Mouse (Mus musculus): ENCODE measurements around the gene Pcolce. TPM values are rescaled to one million over a fixed set of nuclear protein-coding genes. Genes with fewer than 3 reads are reported as not detected.
"Not testable (repeated sequence)": the region's sequence is repeated elsewhere in the genome, so short reads cannot be mapped to it uniquely, and the experiment has no call there.

Gene Pcolce
- total RNA-seq, 2 experiments from 2014 or later = 6.9 to 13.6 TPM

DNA sequence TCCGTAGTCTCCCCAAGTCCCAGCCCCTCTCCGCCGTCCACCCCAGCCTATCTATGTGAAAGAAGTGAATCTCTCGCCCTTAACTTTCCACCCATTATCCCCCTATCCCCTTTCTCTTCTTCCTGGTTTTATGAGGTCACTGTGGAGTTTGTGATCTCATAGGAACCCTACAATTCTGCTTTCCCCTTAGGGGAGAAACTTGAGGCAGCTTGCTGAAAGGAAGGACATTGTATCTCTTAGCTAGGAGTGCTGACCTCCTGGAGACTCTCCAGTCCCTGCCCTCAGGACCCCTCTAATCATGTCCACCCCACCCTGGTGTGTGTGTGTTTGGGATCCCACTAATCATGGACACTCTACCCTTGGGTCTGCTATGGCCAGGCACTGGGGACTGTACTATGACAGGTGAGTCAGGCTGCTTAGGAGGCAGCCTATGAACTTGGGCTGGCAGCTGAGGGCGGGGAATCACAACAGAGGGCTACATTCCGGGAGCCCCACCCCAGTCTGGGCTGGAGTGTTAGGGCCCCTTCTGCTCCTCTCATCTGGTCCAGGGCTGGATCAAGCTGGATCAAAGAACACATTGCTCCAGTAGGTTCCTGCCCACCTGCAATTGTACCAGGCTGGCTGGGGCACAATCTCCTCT, 16.4 kb upstream of the Pcolce start:
- DNase-seq (ENCODE audit: low spot score in 2 of 2) = no peak

GRCm38 (mm10) chr5:137629306-137629721, 15.7 kb upstream of the Pcolce start:
- no peak for DNase-seq (ENCODE audit: low spot score in 2 of 2)

DNA sequence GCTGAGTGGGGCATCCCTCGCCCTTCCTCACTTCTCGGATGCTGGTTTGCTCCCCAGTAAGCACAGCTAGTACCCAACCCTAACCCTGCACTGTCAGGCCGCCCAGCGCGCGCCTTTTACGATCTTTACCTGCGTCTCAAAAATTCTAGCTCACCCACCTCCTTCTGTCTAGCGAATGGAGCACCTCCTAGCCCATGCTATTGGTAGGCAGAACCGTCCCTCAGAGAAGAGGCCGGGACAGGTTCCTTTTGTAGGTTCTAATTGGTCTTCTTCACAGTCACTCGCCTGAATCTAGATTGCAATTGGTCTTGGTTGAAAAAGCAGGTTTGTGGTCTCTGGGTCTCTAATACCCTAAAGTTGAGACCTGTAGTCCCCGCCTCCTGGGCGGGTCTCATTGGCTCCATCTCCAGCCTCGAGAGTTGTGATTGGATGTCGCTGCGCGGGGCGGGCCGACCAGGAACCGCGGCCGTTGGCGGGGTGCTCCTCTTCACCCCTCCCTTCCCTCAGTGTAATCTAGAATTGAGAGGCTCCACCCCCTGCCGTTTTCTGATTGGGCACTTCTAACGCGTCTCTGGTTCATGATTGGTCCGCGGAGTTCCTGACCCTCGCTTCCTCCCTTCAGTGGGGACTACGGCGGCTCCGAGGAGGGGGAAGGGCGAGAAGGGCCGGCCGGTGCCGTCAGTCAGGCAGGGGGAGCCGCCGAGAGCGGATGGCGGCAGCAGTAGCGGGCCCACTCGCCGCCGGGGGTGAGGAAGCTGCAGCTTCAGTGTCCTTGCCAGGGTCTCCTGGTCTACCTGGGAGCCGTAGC, 15.1 kb upstream of the Pcolce start, which contains the start of the genes Fbxo24, Lrch4 and Gm20605:
TSS of gene Fbxo24 (minus strand) at position 505 of the 808 bp plus-strand sequence.
TSS of gene Lrch4 (plus strand) at position 624 of the 808 bp plus-strand sequence.
TSS of gene Gm20605 (plus strand) at position 678 of the 808 bp plus-strand sequence.
- peak; percentile 96 to 100 for DNase-seq (ENCODE audit: low spot score in 2 of 2)

GRCm38 (mm10) chr5:137627991-137628390, 14.4 kb upstream of the Pcolce start:
- no peak for DNase-seq (ENCODE audit: low spot score in 2 of 2)

GRCm38 (mm10) chr5:137623937-137624530, 10.4 kb upstream of the Pcolce start:
- DNase-seq (ENCODE audit: low spot score in 2 of 2) = no peak

- DNase-seq (ENCODE audit: low spot score in 2 of 2) = no peak
These were observed 1.8 kb upstream of the Pcolce start for GRCm38 (mm10) chr5:137615347-137615746.

DNA sequence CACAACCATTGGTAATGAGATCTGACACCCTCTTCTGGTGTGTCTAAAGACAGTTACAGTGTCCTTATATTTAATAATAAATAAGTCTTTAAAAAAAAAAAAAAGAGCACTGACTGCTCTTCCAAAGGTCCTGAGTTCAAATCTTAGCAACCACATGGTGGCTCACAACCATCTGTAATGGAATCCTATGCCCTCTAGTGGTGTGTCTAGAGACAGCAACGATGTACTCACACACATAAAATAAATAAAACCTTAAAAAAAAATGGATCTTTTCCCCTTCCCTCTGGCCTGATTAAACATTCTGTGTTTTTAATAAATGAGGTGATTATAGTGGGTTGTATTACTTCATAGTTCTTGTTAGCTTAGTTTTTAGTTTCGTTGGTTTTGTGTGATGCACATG, 1.3 kb upstream of the Pcolce start:
- DNase-seq (ENCODE audit: low spot score in 2 of 2) = not testable (repeated sequence)

DNA sequence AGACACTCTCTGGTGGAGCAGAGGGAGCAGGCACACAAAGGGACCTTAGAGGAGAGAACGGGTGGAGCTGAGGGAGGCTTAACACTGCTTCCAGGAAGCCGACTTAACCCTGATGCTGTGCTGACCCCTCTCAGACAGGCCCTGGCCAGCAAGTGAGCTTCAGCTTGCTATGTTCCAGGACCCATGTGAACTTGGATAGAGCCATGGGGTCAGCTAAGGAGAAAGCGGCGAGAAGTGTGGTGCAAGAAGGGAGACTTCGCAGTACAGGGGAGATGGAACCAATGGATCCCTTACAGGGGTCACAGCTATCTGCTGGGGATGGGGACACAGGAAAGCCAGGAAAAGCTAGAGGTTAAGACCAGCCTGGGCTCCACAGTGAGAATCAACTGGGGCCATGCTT, 508 bp downstream of the Pcolce start:
- no peak for DNase-seq (ENCODE audit: low spot score in 2 of 2)

GRCm38 (mm10) chr5:137611245-137611602, 2.4 kb downstream of the Pcolce start:
- no peak for DNase-seq (ENCODE audit: low spot score in 2 of 2)

- no peak for DNase-seq (ENCODE audit: low spot score in 2 of 2)
These were observed 2.9 kb downstream of the Pcolce start for GRCm38 (mm10) chr5:137610548-137611244.

GRCm38 (mm10) chr5:137610056-137610455, 3.5 kb downstream of the Pcolce start:
- no peak for DNase-seq (ENCODE audit: low spot score in 2 of 2)

DNA sequence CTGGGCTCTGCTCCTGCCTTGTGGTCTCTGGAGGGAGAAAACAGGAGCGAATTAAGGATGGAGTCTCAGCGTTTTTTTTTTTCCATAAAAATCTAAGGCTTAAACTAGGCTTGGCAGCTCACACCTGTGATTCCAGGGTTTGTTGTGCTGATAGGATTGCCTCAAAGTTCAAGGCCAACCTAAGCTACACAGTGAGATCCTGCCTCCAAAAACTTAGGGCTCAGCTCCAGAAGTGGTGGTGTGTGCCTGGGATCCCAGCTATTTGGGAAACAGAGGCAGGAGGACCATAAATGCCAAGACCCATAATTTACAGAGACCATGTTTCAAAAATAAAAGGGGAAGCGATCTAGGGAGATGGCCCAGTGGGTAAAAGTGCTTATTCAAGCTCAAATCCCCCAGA, 4.3 kb downstream of the Pcolce start:
- no peak for DNase-seq (ENCODE audit: low spot score in 2 of 2)

DNA sequence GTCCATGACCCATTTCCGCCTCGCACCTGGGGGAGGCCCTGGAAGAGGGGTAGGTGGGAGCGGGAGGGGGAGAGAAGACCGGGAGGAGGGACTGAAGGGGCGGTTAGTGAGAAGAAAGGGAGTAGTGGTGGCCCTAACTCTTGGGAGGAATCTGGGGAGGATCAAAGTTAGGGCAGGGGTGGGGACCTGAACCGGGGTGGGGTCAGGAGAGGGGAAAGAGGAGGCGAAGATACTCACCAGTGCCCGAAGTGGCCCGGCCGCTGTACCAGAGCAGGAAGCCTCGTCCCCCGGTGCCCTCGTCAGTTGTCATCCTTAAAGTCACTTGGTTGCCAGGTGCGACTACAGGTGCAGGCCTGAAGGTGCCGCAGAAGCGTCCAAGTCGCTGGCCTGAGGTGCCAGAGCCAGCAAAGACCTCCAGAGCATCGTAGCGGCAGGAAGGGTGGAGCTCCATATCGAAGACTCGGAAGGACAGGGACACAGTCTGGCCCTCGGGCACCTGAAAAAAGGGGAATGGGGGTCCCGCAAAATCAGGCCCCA, 4.9 kb downstream of the Pcolce start:
- DNase-seq (ENCODE audit: low spot score in 2 of 2) = no peak

- DNase-seq (ENCODE audit: low spot score in 2 of 2) = no peak
These were observed 5.5 kb downstream of the Pcolce start for GRCm38 (mm10) chr5:137607860-137608653.

DNA sequence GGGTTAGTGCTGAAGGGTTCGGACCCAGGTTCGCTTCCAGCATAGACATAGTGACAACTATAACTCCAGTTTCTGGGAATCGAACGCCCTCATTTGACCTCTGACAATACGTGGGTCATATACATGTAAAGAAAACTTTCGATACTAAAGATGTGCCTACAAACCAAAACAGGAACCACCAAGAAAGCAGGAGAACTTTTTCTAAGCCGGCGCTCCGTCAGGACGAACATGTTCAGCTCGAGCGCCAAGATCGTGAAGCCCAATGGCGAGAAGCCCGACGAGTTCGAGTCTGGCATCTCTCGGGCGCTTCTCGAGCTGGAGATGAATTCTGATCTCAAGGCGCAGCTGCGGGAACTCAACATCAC, 12.2 kb downstream of the Pcolce start:
- no peak for DNase-seq (ENCODE audit: low spot score in 2 of 2)

DNA sequence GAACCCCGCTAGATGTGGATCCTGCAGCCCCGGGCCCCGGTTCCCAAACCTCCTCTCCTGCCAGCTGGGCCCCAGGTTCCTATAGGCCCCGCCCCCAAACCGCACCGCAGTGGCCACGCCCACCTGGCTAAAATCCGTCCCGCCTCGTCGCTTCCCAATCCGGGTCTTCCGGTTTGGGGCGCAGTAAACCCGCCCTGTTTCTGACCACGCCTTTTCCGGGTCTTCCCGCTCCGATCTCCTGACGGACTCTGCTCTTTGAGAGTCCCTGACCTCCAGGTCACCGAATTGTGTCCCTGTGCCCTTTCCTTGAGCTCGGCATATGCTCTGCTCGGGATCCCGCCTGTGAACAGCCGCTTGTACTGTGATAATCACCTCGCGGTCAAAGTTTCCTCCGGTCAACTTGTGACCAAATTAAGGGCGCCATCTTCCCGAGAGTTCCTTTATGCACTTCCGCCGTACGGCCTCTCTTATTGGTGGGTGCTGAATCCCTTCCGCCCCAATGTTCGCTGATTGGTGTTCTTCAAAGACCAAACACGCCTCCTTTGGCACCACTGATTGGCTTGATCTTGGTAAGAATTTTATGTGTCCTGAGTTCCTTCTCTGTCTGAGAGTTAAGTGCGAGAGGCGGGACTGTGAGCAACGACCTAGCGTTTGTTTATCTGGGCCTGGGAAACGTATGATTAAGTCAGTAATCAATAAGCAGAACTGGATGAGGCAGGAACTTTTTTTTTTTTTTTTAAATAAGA, 12.8 kb downstream of the Pcolce start, which contains the start of gene Mospd3:
TSS of gene Mospd3 (minus strand) at position 440 of the 746 bp plus-strand sequence.
- DNase-seq (ENCODE audit: low spot score in 2 of 2) = peak; percentile 96 to 98

DNA sequence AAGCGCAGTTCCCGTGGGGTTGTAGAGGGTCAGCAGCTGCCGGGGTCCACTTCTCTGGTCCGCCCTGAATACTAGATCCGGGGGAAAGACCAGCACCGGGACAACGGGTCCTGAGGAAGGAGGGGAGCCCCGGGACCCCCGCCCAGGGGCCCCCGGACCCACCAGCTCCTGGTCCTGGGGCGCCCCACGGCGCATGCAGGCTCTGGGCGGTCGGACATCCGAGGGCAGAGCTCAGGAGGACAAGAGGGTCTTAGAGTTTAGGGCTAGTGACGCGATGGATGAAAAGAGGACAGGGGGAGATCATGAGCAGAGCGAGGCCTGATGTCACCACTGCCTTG, 13.3 kb downstream of the Pcolce start:
- no peak for DNase-seq (ENCODE audit: low spot score in 2 of 2)

GRCm38 (mm10) chr5:137599600-137599999, 14.0 kb downstream of the Pcolce start:
- DNase-seq (ENCODE audit: low spot score in 2 of 2) = no peak

DNA sequence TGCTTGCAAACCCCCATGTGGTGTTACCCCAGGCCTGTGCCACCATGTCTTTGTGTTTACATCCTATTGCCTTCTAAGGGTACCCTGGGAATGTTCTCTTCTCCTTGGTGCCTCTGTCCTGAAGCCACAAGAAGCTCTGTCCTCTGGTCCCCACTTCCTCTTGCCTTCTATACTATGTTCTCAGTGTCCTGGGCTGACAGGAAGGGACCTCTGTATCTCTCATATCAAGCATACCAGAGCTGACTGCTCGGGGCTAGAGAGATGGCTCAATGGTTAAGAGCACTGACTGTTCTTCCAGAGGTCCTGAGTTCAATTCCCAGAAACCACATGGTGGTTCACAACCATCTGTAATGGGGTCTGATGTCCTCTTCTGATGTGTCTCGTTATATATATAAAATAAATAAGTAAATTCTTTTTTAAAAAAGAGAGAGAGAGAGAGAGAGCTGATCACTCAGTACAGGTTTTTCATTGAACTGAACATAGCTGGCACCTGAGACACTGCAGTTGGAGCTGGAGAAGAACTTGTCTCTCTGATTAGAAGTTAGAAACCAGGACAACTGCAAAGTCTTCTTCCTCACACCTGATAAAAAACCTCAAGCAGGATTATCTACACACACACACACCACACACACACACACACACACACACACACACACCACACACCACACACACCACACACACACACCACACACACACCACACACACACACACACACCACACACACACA, 15.3 kb downstream of the Pcolce start:
- no peak for DNase-seq (ENCODE audit: low spot score in 2 of 2)

All from layer of hippocampus, postnatal 14 days (tissue).